Mouse (Mus musculus) heart, postnatal 0 days (tissue): ENCODE results near the gene Zfp580.

Source experiments
- CTCF ChIP-seq: IDR thresholded peaks from 2 replicates; pipeline ENCODE4 v1.5.1; 2016; ENCODE audit warnings: antibody characterized with exemption, control low read depth, low read depth
- EP300 ChIP-seq: IDR thresholded peaks from 2 replicates; pipeline ENCODE4 v1.6.1; 2016; ENCODE audit warnings: antibody characterized with exemption, low read depth

- TF ChIP-seq CTCF (no peak), EP300 (peak; percentile 46; the same call in 1 of the 2 replicates)
Observed at GRCm38 (mm10) chr7:5098769-5099168, 47.4 kb downstream of the Zfp580 start.
